Mouse (Mus musculus) midbrain, embryonic 14.5 days (tissue): ENCODE results near the gene Nectin3. TPM values are rescaled to one million over a fixed set of nuclear protein-coding genes. Genes with fewer than 3 reads are reported as not detected.
"Not testable (repeated sequence)": the region's sequence is repeated elsewhere in the genome, so short reads cannot be mapped to it uniquely, and the experiment has no call there.

ENCODE experiments used
- ATAC-seq: fragments of 200-750 bp; cut with Nextera tagmentation; 2 replicates; pipeline ENCODE4 v1.8.0; 2017; ENCODE audit warnings: moderate number of reproducible peaks, moderate library complexity; ENCODE audit not compliant: low FRiP score, low TSS enrichment
- DNase-seq: peaks from one replicate; pipeline ENCODE4 v3.0.0-alpha.2; 2015
- H3K27ac ChIP-seq: fragments of 300-500 bp; sonication (generic); replicated peaks from 2 replicates; pipeline ENCODE4 v1.5.1; 2014; ENCODE audit warnings: mild to moderate bottlenecking, low read depth, low read length, moderate library complexity
- H3K27me3 ChIP-seq: fragments of 300-500 bp; sonication (generic); 2 replicates; pipeline ENCODE4 v1.6.1; 2014; ENCODE audit warnings: low read length, control low read depth, mixed read lengths; ENCODE audit not compliant: control insufficient read depth, insufficient read depth
- H3K36me3 ChIP-seq: fragments of 300-500 bp; sonication (generic); 2 replicates; pipeline ENCODE4 v1.6.1; 2014; ENCODE audit warnings: low read length, control low read depth; ENCODE audit not compliant: control insufficient read depth, insufficient read depth
- H3K4me1 ChIP-seq: fragments of 300-500 bp; sonication (generic); 2 replicates; pipeline ENCODE4 v1.6.1; 2014; ENCODE audit warnings: mild to moderate bottlenecking, antibody characterized with exemption, low read length, control low read depth; ENCODE audit not compliant: control insufficient read depth, insufficient read depth
- H3K4me2 ChIP-seq: fragments of 300-500 bp; sonication (generic); 2 replicates; pipeline ENCODE4 v1.6.1; 2014; ENCODE audit warnings: mild to moderate bottlenecking, low read length, moderate library complexity
- H3K4me3 ChIP-seq: fragments of 300-500 bp; sonication (generic); replicated peaks from 2 replicates; pipeline ENCODE4 v1.5.1; 2014; ENCODE audit warnings: low read depth, low read length
- H3K9ac ChIP-seq: fragments of 300-500 bp; sonication (generic); replicated peaks from 2 replicates; pipeline ENCODE4 v1.6.1; 2014; ENCODE audit warnings: mild to moderate bottlenecking, low read length, moderate library complexity
- H3K9me3 ChIP-seq: fragments of 300-500 bp; sonication (generic); 2 replicates; pipeline ENCODE4 v1.6.1; 2016; ENCODE audit warnings: low read length, control low read depth, mixed read lengths; ENCODE audit not compliant: control insufficient read depth
- WGBS: fragments of 180-500 bp; shearing (Covaris S2); extraction: QIAGEN DNeasy Blood & Tissue Kit; methylation state at CpG from one replicate; pipeline ENCODE4 v1.1.7; 2014; 5-methylcytosine and 5-hydroxymethylcytosine counted together
- polyA plus RNA-seq: library from polyadenylated mRNA; unstranded; fragments of >200 nt; fragmentation: Nextera tagmentation; extraction: Ambion mirVana; gene quantifications from 2 replicates; pipeline ENCODE4 v1.2.1, GENCODE M21; 2014

Gene Nectin3
- polyA plus RNA-seq, 1 experiment from 2014 or later: 41.3 TPM

- not testable (repeated sequence) for H3K27ac ChIP-seq, DNase-seq, H3K9me3 ChIP-seq, H3K27me3 ChIP-seq, H3K9ac ChIP-seq, ATAC-seq, H3K4me3 ChIP-seq, H3K4me2 ChIP-seq, H3K36me3 ChIP-seq, H3K4me1 ChIP-seq
- 86% methylated on average over 2 of the region's 2 CpGs for WGBS
These were observed 140.7 kb downstream of the Nectin3 start for GRCm38 (mm10) chr16:46357658-46358057.

- Histone ChIP-seq H3K4me3 (no peak overlapping the region), H3K4me1 (no peaks in the 10 kb centered on the region), H3K9me3 (no peaks in the 10 kb centered on the region), H3K4me2 (no peak overlapping the region), H3K36me3 (no peaks in the 10 kb centered on the region), H3K9ac (no peak overlapping the region), H3K27ac (no peak overlapping the region), H3K27me3 (no peaks in the 10 kb centered on the region)
- no peak for DNase-seq
- WGBS: 54% methylated on average over 3 of the region's 3 CpGs
- no peak for ATAC-seq
These were observed 141.7 kb downstream of the Nectin3 start for GRCm38 (mm10) chr16:46356663-46357062.
